ENCODE assay signal across 21 mouse cellular contexts in genomic region chr6:39783521-39783920, GRCm38 (mm10). TPM values are rescaled to one million over a fixed set of nuclear protein-coding genes. Genes with fewer than 3 reads are reported as not detected.
DNase-seq lines count a peak whose midpoint lies in the region; ATAC-seq lines count a peak whose summit lies in the region.
"Had no signal": no experiment of that assay in that cellular context is flagged by ENCODE, and none has a peak within 500 bp of the region (broad histone marks: within the 10 kb centered on the region; RNA-seq: fewer than 3 reads in every experiment).

No protein-coding gene starts in this region.

- no peak for ATAC-seq in kidney, embryonic 15.5 days (replicated peaks; ENCODE audit: low FRiP score)
- ATAC-seq in granulocyte monocyte progenitor cell, adult 5-6 weeks (replicated peaks; ENCODE audit: poor library complexity, severe bottlenecking) = no peak
- ATAC-seq: forebrain, embryonic 13.5 days; midbrain, embryonic 15.5 days had no signal

- H3K4me2 ChIP-seq in kidney, embryonic 15.5 days = no peak overlapping the region
- H3K4me2 ChIP-seq: embryonic facial prominence, embryonic 12.5 days; forebrain, embryonic 13.5 days; heart, embryonic 15.5 days; liver, embryonic 11.5 days; midbrain, embryonic 15.5 days; neural tube, embryonic 15.5 days had no signal

- H3K4me1 ChIP-seq in kidney, embryonic 15.5 days = peaks cover 17% of the 10 kb centered on the region

- H3K36me3 ChIP-seq in kidney, embryonic 15.5 days = no peaks in the 10 kb centered on the region
- H3K36me3 ChIP-seq: embryonic facial prominence, embryonic 12.5 days; heart, embryonic 15.5 days; midbrain, embryonic 15.5 days; neural tube, embryonic 15.5 days had no signal

- intact Hi-C loops in heart, postnatal 14 days (cut with DNase I) = loop anchor here (2.0 to 10.0 kb wide), 6 partner anchors 59 to 321 kb away; partner anchors contain the start of genes Braf and Ndufb2

- WGBS in kidney, embryonic 15.5 days = 76% methylated on average over 7 of the region's 7 CpGs

- H3K27me3 ChIP-seq in kidney, embryonic 15.5 days = no peaks in the 10 kb centered on the region
- H3K27me3 ChIP-seq: embryonic facial prominence, embryonic 12.5 days; forebrain, embryonic 13.5 days; heart, embryonic 15.5 days; midbrain, embryonic 15.5 days; neural tube, embryonic 15.5 days had no signal

- peak; percentile 28 for DNase-seq in adrenal gland, postnatal 10 days
- DNase-seq in adrenal gland, adult 2 months = no peak
- DNase-seq in heart, postnatal 14 days = peak; percentile 19 to 29
- no peak for DNase-seq in heart, adult 9 months (ENCODE audit: low spot score in 2 of 2)
- DNase-seq in kidney, postnatal 4 days = peak; percentile 30 to 40
- peak; percentile 14 for DNase-seq in lung, postnatal 36 days
- DNase-seq: cerebellum, adult 9-11 months; layer of hippocampus, adult 9-11 months; thymus, adult 18-20 months had no signal

- H3K9ac ChIP-seq in kidney, embryonic 15.5 days = no peak overlapping the region
- H3K9ac ChIP-seq: embryonic facial prominence, embryonic 12.5 days; forebrain, embryonic 13.5 days; heart, embryonic 15.5 days; midbrain, embryonic 15.5 days; neural tube, embryonic 15.5 days had no signal

- H3K4me3 ChIP-seq in kidney, embryonic 15.5 days (replicated peaks) = no peak overlapping the region
- H3K4me3 ChIP-seq: embryonic facial prominence, embryonic 12.5 days; erythroblast, embryonic 14.5 days; forebrain, embryonic 13.5 days; heart, embryonic 15.5 days; left cerebral cortex, adult 2 months; megakaryocyte, embryonic 14.5 days; midbrain, embryonic 15.5 days; neural tube, embryonic 15.5 days had no signal

- H3K27ac ChIP-seq in kidney, embryonic 15.5 days = no peak overlapping the region
- H3K27ac ChIP-seq: embryonic facial prominence, embryonic 12.5 days; forebrain, embryonic 13.5 days; heart, embryonic 15.5 days; kidney, postnatal 0 days; left cerebral cortex, adult 2 months; midbrain, embryonic 15.5 days; neural tube, embryonic 15.5 days had no signal

- H3K9me3 ChIP-seq in kidney, embryonic 15.5 days (replicated peaks) = no peaks in the 10 kb centered on the region
- H3K9me3 ChIP-seq: embryonic facial prominence, embryonic 12.5 days; forebrain, embryonic 13.5 days; heart, embryonic 15.5 days; megakaryocyte, embryonic 14.5 days; midbrain, embryonic 15.5 days; neural tube, embryonic 15.5 days had no signal

RNA-seq across cellular contexts. Expression of gene Mrps33, which starts 27.3 kb away (rescaled TPM):
- total RNA-seq in adrenal gland, postnatal 10 days (2021) = 10 to 100 TPM; 79.1 to 90.4 TPM
- total RNA-seq in adrenal gland, adult 2 months (2021) = 10 to 100 TPM; 71.3 to 82.0 TPM
- polyA plus RNA-seq in adrenal gland, adult 2 months (2012; rRNA removed) = 9.3 and 11.2 TPM in 2 replicates
- total RNA-seq in heart, postnatal 14 days (2021) = 10 to 100 TPM; 89.3 to 96.8 TPM
- 196 and 209 TPM in 2 replicates for polyA plus RNA-seq in kidney, embryonic 15.5 days (2015; fragmentation: Nextera tagmentation; extraction: Ambion mirVana)
- total RNA-seq in granulocyte monocyte progenitor cell, adult 5-6 weeks (2014; fragmentation: Nextera tagmentation) = 107 and 122 TPM in 2 replicates
- 55.8 and 64.7 TPM in 2 replicates for total RNA-seq in granulocyte monocyte progenitor cell, adult 5-6 weeks (2017)

RNA-seq across cellular contexts. Expression of gene Braf, which starts 58.3 kb away (rescaled TPM):
- total RNA-seq in adrenal gland, postnatal 10 days (2021) = 10 to 100 TPM; 25.6 to 29.5 TPM
- total RNA-seq in adrenal gland, adult 2 months (2021) = 10 to 100 TPM; 29.2 to 41.6 TPM
- 3.1 and 4.0 TPM in 2 replicates for polyA plus RNA-seq in adrenal gland, adult 2 months (2012; rRNA removed)
- total RNA-seq in heart, postnatal 14 days (2021) = 10 to 100 TPM; 18.2 to 21.9 TPM
- 16.3 and 17.3 TPM in 2 replicates for polyA plus RNA-seq in kidney, embryonic 15.5 days (2015; fragmentation: Nextera tagmentation; extraction: Ambion mirVana)
- total RNA-seq in granulocyte monocyte progenitor cell, adult 5-6 weeks (2014; fragmentation: Nextera tagmentation) = 25.1 and 29.1 TPM in 2 replicates
- 24.1 and 28.7 TPM in 2 replicates for total RNA-seq in granulocyte monocyte progenitor cell, adult 5-6 weeks (2017)

Comparison
In these comparisons a context has a peak if more than half of its experiments do, and no peak if none do; other contexts are left out.
1. DNase-seq: peak in adrenal gland, postnatal 10 days (single experiment), heart, postnatal 14 days (2 of 2), kidney, postnatal 4 days (2 of 2) and lung, postnatal 36 days (single experiment); none in adrenal gland, adult 2 months (single experiment) and heart, adult 9 months (0 of 2).